Mouse (Mus musculus) lung, adult 18-20 months (tissue): ENCODE data around the gene Vti1a.
A peak's percentile ranks its signal among the peaks of the same experiment; 100 is the strongest.

Experiments used
- DNase-seq, 2 experiments: peaks; one replicate each; pipeline ENCODE4 v3.0.0; 2022; ENCODE audit warnings: mixed read lengths in 2 of 2

The Vti1a gene

GRCm38 (mm10) chr19:55564104-55564938, 248.2 kb downstream of the Vti1a start:
- DNase-seq, result no peak

DNA sequence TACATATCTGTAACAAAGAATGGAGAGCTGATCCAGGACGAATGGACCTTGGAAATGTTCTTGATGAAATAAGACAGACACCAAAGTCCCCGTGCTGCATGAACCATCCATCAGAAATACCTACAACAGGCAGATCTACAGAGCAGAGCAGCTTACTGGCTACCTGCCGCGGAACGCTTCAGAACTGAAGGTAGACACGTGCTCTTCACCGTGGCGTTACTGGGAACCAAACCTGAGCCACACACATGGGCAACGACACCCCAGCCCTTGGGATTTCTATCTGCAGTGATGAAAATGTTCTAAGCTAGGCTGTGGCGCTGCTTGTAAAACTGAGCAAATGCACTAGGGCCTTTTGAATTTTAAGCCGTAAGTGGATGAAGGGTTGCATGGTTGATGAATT, 249.0 kb downstream of the Vti1a start:
- DNase-seq, result no peak

GRCm38 (mm10) chr19:55565523-55566369, 249.7 kb downstream of the Vti1a start:
- DNase-seq, result no peak

DNA sequence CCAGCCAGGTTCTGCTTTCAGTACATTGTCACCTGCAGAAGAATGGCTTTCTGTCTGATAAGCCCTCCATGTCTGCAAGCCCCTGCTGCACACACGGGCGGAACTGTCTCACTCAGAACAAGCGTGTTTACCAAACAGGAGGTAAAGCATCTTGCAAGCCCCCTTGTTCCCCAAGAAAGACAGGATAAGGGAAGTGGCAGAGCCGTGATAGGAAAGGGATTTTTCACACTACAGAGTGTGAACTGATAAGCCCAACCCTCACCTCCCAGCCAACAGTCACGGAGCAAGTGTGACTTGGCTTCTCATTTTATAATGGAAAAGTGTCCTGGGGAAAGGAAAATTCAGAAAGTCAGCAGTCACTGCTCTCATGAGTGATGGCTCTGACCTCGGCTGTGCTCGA, 253.0 kb downstream of the Vti1a start:
- no peak for DNase-seq

- DNase-seq, result no peak
Measured at GRCm38 (mm10) chr19:55569894-55570293, 253.8 kb downstream of the Vti1a start.

DNA sequence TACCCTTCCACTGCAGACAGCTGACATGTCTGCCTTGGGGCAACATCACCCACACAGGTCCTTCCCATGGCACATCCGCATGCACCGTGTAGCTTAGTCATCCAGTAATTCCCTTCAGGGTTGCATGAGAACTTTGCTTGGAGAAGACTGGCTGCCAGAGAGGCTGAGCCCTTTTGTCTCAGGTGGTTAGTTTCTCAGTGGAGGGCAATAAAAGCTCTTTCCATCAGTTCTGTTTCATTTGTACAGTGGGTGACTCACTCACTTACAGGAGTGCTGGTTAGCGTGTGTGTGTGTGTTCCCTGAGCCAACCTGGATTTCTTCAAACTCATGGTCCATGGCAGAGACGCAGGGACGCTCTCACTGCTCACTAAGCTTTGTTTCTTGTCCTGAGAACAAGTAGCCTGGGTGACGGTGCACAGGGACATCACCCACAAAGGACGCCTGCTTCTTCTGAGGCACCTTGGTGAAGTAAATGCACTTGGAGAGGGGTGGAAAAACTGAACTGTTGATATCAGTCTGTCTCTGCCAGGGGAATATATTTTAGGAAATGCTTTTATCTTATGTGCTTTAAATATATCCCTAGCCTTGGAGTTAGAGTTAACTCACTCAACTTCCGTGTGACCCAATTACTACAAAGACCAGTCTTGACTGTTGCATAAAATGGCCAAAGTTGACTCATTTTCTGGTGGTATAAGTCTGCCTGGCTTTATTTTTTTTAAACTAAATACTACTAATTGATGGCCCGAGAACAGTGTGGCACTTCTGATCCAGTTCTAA, 254.6 kb downstream of the Vti1a start:
- no peak for DNase-seq

DNA sequence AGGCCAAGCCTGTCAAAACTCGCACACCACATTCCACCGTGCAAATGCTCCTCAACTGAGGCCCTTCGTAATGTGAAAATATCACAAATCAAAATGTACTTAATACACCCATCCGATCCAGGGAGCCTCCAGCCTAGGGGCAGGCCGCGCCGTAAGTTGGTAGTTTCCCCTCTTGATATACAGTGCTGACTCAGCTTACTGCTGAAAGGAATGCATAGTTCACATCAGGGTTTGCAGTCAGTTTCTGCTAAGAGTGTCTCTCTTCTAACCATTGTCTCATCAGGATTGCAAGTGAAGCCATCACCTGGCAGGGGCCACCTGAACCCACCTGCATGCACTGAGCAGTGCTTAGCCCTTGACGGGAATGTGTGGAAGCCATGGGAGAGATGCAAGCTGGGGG, 255.4 kb downstream of the Vti1a start:
- no peak for DNase-seq

DNA sequence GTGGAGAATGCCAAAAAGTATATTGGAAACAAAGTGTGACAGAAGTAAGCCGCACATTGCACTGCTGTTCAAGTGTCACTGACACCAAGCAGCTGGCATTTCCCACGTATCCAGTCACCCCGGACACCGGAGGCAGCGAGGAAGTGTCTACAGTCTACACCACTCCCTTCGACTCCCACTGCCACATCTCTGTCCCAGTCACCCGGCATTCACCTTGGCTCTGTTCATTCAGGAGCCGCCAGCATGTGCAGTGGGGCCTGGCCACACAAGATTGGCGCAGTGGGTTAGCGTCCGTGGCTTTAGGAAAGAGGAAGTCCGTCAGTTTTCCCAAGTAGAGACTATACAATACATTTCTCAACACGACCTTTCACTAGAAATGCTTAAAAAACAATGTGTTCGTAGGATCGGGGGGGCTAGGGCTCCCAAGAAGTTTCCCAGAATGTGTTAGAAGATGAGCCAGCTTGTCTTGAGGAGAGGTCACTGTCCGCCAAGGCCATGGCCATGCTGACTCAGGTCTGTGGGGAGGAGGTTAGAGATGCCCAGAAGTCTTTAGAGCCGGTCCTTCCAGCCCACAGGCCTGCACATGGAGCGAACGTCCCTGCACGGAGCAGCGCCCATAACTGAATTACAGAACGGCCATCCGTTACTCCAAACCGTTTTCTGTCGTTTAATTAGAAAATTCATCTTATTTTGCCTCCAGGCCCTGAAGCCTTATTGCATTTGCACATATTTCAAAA, 261.4 kb downstream of the Vti1a start:
- DNase-seq, result peak in 1 of 2 experiments; percentile 9

DNA sequence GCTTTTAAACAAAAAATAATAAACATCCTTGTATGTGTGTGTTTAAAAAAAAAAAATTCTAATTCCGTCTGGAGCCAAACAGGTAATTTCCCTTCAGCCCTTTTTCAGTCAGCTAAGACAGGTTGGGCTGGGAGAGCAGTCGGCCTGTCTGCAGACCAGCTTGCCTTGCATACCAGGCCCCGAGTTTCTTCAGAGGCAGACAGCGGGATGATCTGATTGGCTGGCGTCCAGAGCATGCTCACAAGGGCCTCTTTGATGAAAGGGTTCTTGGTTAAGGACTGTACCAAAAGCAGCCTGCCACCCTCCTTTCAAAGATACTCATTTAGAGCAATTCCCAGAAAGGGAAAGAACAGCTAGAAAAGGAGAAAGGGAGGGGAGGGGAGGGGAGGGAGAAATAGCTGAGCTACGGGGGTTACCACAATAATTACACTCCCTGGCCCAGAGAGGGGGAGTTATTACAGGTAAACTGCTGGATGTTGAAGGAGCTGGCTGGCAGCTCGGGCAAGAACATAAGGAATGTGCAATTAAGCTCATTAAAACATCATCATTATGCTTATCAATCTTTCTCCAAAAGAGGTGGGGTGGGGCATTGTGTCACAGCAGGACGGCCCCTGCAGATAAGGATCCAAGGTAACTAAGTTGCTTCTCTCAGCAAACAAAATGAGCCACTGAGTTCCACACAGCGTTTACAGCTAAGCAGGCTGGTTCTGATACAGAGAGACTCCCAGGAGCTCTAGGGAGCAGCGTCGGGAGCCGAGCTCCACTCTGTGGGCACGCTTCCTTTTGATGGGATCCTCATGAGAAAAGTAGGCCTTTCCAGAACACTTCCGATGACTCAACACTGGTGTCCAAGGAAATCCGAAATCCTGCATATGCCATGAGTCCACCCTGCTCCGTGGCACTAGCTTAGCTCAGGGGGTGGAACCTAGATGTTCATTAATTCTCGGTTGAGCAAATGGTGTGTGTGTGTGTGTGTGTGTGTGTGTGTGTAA, 262.3 kb downstream of the Vti1a start:
- DNase-seq, result no peak

- no peak for DNase-seq
Measured at GRCm38 (mm10) chr19:55579310-55579709, 263.2 kb downstream of the Vti1a start.

GRCm38 (mm10) chr19:55580152-55580551, 264.1 kb downstream of the Vti1a start:
- no peak for DNase-seq

GRCm38 (mm10) chr19:55580667-55581066, 264.6 kb downstream of the Vti1a start:
- DNase-seq, result no peak

DNA sequence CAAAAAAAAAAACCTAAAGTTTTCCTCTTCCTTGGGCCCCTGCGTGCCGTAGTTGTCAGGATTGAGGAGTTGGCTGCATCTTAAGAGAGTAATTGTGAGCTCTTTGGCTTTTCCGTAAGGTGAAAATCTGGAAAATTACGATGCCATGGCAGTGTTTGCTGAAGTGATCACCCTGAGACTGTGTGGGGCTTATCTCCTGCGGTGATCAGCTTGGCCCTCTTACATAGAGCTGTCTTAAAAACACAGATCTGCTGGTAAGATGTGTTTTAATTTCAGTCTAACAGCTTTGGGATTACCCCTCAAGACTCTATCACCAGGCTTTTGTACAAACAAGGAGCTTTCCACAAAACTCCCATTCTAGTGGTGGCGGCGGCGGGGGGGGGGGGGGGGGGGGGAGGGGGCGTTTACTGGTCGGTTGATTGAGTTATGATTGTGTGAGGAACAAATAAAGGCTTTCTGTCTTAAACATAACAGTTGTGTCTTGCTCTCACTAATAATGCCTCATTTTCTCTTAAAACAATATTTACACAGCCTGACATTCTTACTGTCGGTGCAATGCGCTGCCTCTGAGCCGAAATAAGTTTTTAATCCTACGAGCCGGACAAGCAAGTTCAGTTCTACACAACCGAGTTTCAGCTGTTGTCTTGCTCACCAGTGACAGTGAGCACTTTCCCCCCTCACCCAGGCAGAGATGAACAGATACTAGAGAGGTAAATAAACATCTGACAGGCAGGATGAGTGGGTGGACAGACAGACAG, 267.0 kb downstream of the Vti1a start:
- DNase-seq, result no peak

GRCm38 (mm10) chr19:55585270-55586224, 269.5 kb downstream of the Vti1a start:
- peak in 1 of 2 experiments; percentile 10 for DNase-seq

DNA sequence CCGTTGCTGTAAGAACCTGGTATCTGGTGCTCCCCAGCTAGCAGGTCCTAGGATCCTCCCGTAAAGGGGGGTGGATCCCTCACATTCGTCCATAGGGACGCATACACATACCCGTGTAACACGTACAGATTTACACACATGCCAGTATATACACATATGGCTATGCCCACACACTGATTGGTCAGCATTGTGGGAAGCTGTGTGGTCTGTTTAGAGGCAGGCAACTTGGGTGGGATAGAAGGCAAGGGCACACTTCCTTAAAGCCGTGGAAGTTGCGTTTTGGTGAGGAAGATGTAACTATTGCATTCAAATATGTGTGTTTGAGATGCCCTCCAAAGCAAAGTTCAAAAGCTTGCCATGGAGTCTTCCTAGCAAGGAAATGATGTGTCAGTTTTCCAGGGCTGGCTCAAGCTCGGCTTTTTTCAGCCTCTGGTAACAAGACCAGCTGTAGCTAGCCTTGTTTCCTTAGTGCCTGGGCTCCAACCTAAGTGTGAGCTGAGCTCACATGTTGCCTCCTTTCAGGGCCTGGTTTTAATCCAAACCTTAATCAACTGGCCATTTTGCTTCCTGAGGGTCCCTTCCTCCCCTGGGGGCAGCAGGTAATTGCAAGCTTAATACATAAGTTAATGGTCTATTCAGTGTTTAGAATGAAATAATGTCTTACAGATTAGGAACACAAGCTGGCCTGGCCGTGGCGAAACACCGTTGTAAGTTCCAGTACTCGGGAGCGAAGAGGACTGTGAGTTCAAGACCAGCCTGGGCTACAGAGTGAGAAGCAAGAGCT, 271.7 kb downstream of the Vti1a start:
- no peak for DNase-seq

- DNase-seq, result no peak
Measured at GRCm38 (mm10) chr19:55588948-55589896, 273.1 kb downstream of the Vti1a start.
